Mouse (Mus musculus): ENCODE results near the gene Gm9922.

DNA sequence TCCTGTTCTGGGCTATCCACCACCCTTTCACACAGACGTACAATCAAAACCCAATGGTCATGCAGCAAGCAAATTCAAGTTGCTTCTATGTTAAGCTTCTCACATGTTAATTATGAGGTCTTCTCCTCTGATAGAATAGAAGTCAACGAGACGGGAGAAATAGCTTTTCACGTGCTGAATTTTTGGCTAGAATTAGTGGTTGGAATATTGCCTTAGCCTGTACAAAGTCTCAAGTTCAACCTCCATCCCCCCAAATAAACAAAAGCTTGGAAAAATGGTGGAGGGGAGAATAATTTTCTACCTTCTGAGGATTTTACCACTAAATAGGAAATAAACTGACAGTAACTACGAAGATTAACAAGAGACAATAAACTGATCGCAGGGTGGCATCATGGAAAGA lies 42.1 kb upstream of the Gm9922 start:
- TF ChIP-seq POLR2A (IDR thresholded peaks at IDR 0.05; ENCODE audit: borderline replicate concordance, low read depth, low read length): no peak
- TF ChIP-seq CTCF (IDR thresholded peaks at IDR 0.05; ENCODE audit: low read depth, low read length): no peak
